Mouse (Mus musculus): Measurements from ENCODE around the gene Atp2c2. TPM values are rescaled to one million over a fixed set of nuclear protein-coding genes. Genes with fewer than 3 reads are reported as not detected.

Atp2c2 gene
- polyA plus RNA-seq, 1 experiment from 2014 or later: 6.8 TPM

DNA sequence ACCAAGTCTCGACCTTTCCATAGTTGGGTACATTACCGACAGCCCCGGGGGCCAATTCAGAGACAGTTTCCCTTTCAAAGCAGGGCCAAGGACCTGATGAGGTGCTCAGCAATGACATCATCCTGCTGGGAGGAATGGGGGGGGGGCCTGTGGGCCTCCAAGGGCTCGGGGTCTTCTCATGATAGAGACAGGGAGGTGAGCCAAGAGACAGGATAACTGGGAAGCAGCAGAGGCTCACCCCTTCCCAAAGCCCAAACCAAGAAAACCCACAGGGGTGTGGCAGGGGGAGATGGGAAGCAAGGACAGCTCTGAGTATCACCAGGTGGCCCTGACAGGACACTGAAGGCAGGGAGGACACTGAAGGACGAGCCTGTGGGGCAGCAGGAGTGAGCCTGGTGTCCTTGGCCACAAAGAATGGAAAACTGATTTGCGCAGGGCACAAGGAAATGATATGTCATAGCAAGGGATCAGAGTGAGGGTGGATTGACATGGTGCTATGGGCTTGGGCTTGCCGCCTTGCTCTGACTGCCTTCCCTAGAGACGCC is 28.6 kb downstream of the Atp2c2 start:
- no peak overlapping the region for H3K4me2 ChIP-seq (ENCODE audit: low read depth, low read length)
- H3K9ac ChIP-seq (ENCODE audit: low read depth, low read length): no peak overlapping the region
- H3K4me3 ChIP-seq (ENCODE audit: low read length): no peak overlapping the region
- no peaks in the 10 kb centered on the region for H3K27me3 ChIP-seq (replicated peaks; ENCODE audit: control insufficient read depth, insufficient read depth, low read length)
- 85% methylated on average over 8 of the region's 8 CpGs for WGBS
- ATAC-seq: no peak
- H3K36me3 ChIP-seq (ENCODE audit: control insufficient read depth, insufficient read depth, low read length): no peaks in the 10 kb centered on the region
- H3K27ac ChIP-seq (ENCODE audit: low read length): no peak overlapping the region
- peaks cover 9% of the 10 kb centered on the region for H3K4me1 ChIP-seq (ENCODE audit: control insufficient read depth, insufficient read depth, low read length)
- H3K9me3 ChIP-seq (ENCODE audit: control insufficient read depth, low read length): no peaks in the 10 kb centered on the region

DNA sequence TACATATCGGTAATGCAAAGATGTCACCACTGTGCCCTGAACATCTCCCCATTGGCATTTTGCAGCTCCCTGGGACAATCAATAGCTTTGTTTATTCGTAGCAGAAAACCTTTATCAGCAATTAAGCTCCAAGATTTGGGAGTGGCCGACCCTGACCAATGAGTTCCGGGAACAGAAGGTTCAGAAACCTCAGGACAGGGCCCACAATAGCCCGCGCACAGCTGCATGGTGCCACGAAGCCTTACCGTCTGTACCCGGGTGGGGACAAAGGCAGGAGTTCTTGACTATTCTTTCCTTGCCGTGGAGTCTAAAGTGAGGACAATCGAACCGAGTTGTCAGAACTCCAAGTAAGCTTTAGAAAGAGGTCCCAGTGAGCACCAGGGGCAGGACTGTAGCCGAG is 32.3 kb downstream of the Atp2c2 start:
- Histone ChIP-seq H3K27ac (ENCODE audit: low read length) (0 out of 2 replicates have a peak overlapping the region, but pooled peaks have one; percentile 11), H3K27me3 (replicated peaks; ENCODE audit: control insufficient read depth, insufficient read depth, low read length) (no peaks in the 10 kb centered on the region), H3K4me2 (ENCODE audit: low read depth, low read length) (no peak overlapping the region), H3K4me3 (ENCODE audit: low read length) (no peak overlapping the region), H3K36me3 (ENCODE audit: control insufficient read depth, insufficient read depth, low read length) (no peaks in the 10 kb centered on the region), H3K9me3 (ENCODE audit: control insufficient read depth, low read length) (no peaks in the 10 kb centered on the region), H3K9ac (ENCODE audit: low read depth, low read length) (0 out of 2 replicates have a peak overlapping the region, but pooled peaks have one; percentile 17), H3K4me1 (ENCODE audit: control insufficient read depth, insufficient read depth, low read length) (peaks cover 14% of the 10 kb centered on the region)
- WGBS: 64% methylated on average over 13 of the region's 13 CpGs
- 0 out of 2 replicates have a peak, but pooled peaks have one; percentile 50 for ATAC-seq

DNA sequence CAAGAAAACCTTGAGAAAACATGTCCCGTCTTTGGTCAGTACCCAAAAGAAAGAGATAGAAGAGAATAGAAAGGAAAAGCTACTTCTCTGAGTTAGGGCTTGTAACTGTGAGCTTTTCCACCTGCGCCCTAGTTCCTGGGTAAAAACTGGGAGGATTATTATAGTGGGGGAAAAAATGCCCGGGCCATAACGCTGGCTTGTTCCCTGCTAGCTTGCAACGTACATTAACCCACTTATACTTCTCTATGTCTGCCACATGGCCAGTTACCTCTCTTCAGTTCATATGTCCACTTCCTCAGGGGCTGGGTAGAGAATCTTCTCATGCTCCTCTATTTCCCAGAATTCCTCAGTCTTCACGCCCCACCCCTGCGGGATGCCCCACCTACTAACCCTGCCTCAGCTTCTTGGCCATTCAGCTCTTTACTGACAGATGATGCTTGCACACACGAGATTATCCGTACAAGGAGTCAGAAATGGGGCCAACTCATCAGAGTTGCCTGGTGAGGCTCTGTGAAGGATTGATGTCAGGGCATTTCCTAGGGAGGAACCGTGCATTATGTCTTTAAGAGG is 36.6 kb downstream of the Atp2c2 start:
- Histone ChIP-seq H3K27ac (ENCODE audit: low read length) (no peak overlapping the region), H3K36me3 (ENCODE audit: control insufficient read depth, insufficient read depth, low read length) (no peaks in the 10 kb centered on the region), H3K9ac (ENCODE audit: low read depth, low read length) (no peak overlapping the region), H3K27me3 (replicated peaks; ENCODE audit: control insufficient read depth, insufficient read depth, low read length) (no peaks in the 10 kb centered on the region), H3K4me3 (ENCODE audit: low read length) (no peak overlapping the region), H3K9me3 (ENCODE audit: control insufficient read depth, low read length) (no peaks in the 10 kb centered on the region), H3K4me1 (ENCODE audit: control insufficient read depth, insufficient read depth, low read length) (peaks cover 14% of the 10 kb centered on the region), H3K4me2 (ENCODE audit: low read depth, low read length) (no peak overlapping the region)
- 91% methylated on average over 10 of the region's 10 CpGs for WGBS
- ATAC-seq: no peak

DNA sequence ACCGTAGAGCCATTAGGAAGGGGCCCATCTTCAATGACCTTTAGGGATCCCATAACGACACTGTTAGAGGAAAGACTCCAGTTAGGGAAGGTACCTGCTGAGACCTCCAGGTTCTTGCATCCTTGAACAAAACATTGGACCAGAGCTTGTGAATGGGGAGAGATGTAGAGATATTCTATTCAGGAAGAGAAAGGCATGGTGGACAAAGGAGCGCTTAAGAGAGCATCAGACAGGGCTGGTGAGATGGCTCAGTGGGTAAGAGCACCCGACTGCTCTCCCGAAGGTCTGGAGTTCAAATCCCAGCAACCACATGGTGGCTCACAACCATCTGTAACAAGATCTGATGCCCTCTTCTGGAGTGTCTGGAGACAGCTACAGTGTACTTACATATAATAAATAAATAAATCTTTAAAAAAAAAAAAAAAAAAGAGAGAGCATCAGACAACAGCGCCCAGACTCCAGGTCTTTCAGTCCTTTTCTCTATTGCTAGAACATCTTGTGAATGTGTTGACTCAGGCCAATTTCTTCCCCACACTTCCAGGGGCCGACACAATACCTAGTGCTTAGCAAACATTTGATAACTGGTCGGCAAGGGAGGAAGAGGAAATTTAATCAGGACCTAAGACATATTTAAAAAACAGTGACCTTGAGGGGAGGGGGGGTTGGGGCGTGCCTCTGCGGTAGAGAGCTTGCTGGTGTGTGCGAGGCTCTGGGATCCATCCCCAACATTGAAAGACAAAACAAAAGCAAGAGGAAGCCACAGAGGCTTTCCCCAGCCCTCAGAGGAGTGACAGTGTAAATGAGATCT is 37.5 kb downstream of the Atp2c2 start:
- H3K9me3 ChIP-seq (ENCODE audit: control insufficient read depth, low read length): no peaks in the 10 kb centered on the region
- no peak overlapping the region for H3K27ac ChIP-seq (ENCODE audit: low read length)
- WGBS: 66% methylated on average over 11 of the region's 11 CpGs
- no peaks in the 10 kb centered on the region for H3K27me3 ChIP-seq (replicated peaks; ENCODE audit: control insufficient read depth, insufficient read depth, low read length)
- no peak for ATAC-seq
- no peak overlapping the region for H3K9ac ChIP-seq (ENCODE audit: low read depth, low read length)
- H3K4me2 ChIP-seq (ENCODE audit: low read depth, low read length): no peak overlapping the region
- no peaks in the 10 kb centered on the region for H3K36me3 ChIP-seq (ENCODE audit: control insufficient read depth, insufficient read depth, low read length)
- H3K4me1 ChIP-seq (ENCODE audit: control insufficient read depth, insufficient read depth, low read length): peaks cover 12% of the 10 kb centered on the region
- H3K4me3 ChIP-seq (ENCODE audit: low read length): no peak overlapping the region

DNA sequence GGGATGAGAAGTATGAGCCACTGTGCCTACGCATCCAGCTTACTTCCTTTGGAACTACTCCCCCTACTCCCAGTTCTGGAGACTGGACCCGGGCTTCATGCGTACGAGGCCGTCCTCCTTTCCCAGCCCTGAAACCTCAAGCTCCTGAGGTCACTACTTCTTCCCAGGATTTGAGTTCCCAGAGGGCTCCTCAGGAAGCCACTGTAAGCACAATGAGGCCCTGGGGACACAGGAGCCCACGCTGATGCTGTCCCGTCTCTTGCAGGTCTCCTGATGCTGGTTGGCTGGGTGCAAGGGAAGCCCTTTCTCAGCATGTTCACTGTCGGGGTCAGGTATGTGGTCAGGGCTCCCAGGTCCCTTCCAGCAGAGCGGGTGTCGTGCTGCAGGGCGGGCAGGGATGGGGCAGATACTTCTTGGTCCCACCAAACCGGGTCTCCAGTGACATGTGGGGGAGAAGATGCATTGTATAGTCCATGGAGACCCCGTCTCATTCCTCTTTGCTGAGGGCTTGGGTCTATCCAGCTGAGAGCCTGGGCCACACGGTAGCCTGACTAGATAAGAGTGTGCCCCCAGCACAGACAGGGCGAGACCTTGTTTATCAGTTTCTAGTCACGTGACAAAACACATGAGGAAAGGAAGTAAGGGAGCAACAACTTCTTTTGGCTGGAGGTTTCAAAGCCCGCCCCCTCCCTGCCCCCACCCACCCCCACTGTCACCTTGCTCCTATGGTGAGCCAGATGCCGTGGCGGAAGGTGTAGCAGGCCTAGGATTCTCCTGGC is 38.5 kb downstream of the Atp2c2 start:
- H3K27ac ChIP-seq (ENCODE audit: low read length): no peak overlapping the region
- no peak overlapping the region for H3K4me2 ChIP-seq (ENCODE audit: low read depth, low read length)
- no peaks in the 10 kb centered on the region for H3K9me3 ChIP-seq (ENCODE audit: control insufficient read depth, low read length)
- H3K9ac ChIP-seq (ENCODE audit: low read depth, low read length): no peak overlapping the region
- no peaks in the 10 kb centered on the region for H3K27me3 ChIP-seq (replicated peaks; ENCODE audit: control insufficient read depth, insufficient read depth, low read length)
- H3K4me1 ChIP-seq (ENCODE audit: control insufficient read depth, insufficient read depth, low read length): peaks cover 6% of the 10 kb centered on the region
- no peaks in the 10 kb centered on the region for H3K36me3 ChIP-seq (ENCODE audit: control insufficient read depth, insufficient read depth, low read length)
- H3K4me3 ChIP-seq (ENCODE audit: low read length): no peak overlapping the region
- no peak for ATAC-seq
- WGBS: 73% methylated on average over 19 of the region's 19 CpGs

DNA sequence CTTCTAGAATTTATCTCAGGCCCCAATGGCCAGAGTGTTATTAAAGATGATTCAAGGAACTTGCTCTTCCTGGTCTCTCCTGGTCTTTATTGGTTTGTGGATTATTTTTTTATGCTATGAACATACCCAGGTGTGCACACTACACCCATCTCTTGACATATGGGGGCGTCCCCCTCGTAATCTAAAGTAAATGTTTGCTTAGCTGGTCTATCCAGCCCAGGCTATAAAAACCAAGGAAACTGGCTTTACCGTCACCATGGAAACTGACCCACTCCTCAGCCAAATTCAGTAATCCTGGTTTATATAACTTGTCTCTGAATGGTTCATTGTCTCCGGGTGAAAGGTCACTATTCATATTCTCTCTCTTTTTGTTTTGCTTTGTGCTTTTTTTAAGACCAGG is 40.8 kb downstream of the Atp2c2 start:
- H3K27ac ChIP-seq (ENCODE audit: low read length): no peak overlapping the region
- no peaks in the 10 kb centered on the region for H3K9me3 ChIP-seq (ENCODE audit: control insufficient read depth, low read length)
- H3K27me3 ChIP-seq (replicated peaks; ENCODE audit: control insufficient read depth, insufficient read depth, low read length): no peaks in the 10 kb centered on the region
- H3K9ac ChIP-seq (ENCODE audit: low read depth, low read length): no peak overlapping the region
- H3K4me1 ChIP-seq (ENCODE audit: control insufficient read depth, insufficient read depth, low read length): no peaks in the 10 kb centered on the region
- H3K4me3 ChIP-seq (ENCODE audit: low read length): no peak overlapping the region
- no peak overlapping the region for H3K4me2 ChIP-seq (ENCODE audit: low read depth, low read length)
- no peaks in the 10 kb centered on the region for H3K36me3 ChIP-seq (ENCODE audit: control insufficient read depth, insufficient read depth, low read length)
- peak; percentile 87 for ATAC-seq
- WGBS: 38% methylated on average over 4 of the region's 4 CpGs

DNA sequence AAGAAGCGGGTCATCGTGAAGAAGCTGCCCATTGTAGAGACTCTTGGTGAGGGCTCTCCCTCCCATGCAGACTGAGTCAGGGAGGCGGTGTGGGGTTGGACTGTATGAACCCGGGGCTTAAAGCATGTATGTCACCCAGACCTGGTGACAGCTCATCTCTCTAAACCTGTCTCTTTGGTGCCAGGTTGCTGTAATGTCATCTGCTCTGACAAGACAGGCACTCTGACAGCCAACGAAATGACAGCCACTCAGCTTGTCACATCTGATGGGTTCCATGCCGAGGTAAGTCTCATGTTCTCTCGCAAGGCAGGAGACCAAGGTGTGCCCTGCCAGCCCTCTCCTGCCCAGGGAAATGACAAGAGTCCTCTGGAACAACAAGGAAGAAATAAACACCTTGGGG is 42.6 kb downstream of the Atp2c2 start:
- 88% methylated on average over 7 of the region's 7 CpGs for WGBS
- no peaks in the 10 kb centered on the region for H3K36me3 ChIP-seq (ENCODE audit: control insufficient read depth, insufficient read depth, low read length)
- H3K27ac ChIP-seq (ENCODE audit: low read length): no peak overlapping the region
- no peaks in the 10 kb centered on the region for H3K27me3 ChIP-seq (replicated peaks; ENCODE audit: control insufficient read depth, insufficient read depth, low read length)
- ATAC-seq: no peak
- H3K4me3 ChIP-seq (ENCODE audit: low read length): no peak overlapping the region
- H3K9ac ChIP-seq (ENCODE audit: low read depth, low read length): no peak overlapping the region
- H3K9me3 ChIP-seq (ENCODE audit: control insufficient read depth, low read length): no peaks in the 10 kb centered on the region
- no peaks in the 10 kb centered on the region for H3K4me1 ChIP-seq (ENCODE audit: control insufficient read depth, insufficient read depth, low read length)
- no peak overlapping the region for H3K4me2 ChIP-seq (ENCODE audit: low read depth, low read length)

DNA sequence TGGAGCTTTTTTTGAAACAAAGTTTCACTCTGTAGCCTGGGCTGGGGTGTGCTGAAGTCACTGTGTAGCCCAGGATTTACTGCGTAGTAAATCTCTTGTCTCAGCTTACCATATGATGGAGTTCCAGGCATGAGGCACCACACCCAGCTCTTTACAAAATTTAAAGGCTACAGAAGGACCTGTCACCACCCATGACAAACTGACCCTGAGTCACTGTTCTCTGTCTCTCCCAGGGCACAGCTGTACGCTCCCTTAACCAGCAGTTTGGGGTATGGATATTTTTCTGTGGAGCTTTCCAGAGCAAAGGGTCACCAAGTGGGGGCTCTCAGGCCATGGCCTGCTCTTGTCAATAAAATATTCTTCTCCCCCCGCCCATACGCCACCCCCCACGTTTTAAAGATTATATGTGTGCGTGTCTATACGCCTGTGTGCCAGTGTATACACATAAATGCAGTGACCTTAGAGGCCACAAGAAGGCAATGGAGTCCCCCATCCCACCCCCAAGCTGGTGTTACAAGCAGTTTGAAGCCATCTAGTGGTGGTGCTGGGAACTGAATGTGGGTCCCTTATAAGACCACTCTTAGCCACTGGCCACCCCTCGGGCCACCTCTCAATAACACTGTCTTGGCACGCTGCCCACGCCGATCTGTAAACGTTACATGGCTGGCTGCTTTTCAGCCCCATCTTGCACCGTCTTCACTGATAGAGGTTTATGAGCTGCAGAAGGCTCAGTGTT is 43.6 kb downstream of the Atp2c2 start:
- H3K4me3 ChIP-seq (ENCODE audit: low read length): no peak overlapping the region
- WGBS: 48% methylated on average over 13 of the region's 13 CpGs

More for the DNA sequence above, 43.6 kb downstream of the Atp2c2 start:
- H3K27ac ChIP-seq (ENCODE audit: low read length): no peak overlapping the region
- H3K9ac ChIP-seq (ENCODE audit: low read depth, low read length): no peak overlapping the region
- H3K4me1 ChIP-seq (ENCODE audit: control insufficient read depth, insufficient read depth, low read length): no peaks in the 10 kb centered on the region
- no peaks in the 10 kb centered on the region for H3K9me3 ChIP-seq (ENCODE audit: control insufficient read depth, low read length)
- no peaks in the 10 kb centered on the region for H3K36me3 ChIP-seq (ENCODE audit: control insufficient read depth, insufficient read depth, low read length)
- no peaks in the 10 kb centered on the region for H3K27me3 ChIP-seq (replicated peaks; ENCODE audit: control insufficient read depth, insufficient read depth, low read length)
- no peak overlapping the region for H3K4me2 ChIP-seq (ENCODE audit: low read depth, low read length)
- no peak for ATAC-seq
